Mouse (Mus musculus) CD8-positive naive resting alpha-beta T cell, adult 2 months (primary cell): ENCODE data around the gene Steap1.

Source experiments
- DNase-seq, 2 experiments: peaks; one replicate each; pipeline ENCODE4 v3.0.0; 2022; ENCODE audit warnings: low read depth in 2 of 2, low spot score in 2 of 2

Gene Steap1

DNA sequence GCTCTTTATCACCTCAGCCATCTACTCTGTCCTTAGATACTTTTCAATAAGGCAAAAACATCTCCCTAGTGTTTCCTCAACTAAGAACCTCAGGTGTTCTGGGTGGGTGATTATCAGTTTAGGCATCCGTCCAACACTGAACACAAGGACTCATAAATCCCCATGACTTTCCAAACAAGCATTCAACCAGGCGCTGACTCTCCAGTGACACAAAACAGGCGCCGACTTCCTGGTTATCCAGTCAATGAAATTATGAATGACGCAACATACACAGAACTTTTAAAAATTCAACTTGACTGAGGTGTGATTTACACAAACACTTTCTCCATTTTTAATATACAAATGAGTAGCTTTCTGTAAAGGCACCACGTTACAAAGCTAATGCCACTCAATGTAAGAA is 60.9 kb downstream of the Steap1 start:
- DNase-seq = no peak

DNA sequence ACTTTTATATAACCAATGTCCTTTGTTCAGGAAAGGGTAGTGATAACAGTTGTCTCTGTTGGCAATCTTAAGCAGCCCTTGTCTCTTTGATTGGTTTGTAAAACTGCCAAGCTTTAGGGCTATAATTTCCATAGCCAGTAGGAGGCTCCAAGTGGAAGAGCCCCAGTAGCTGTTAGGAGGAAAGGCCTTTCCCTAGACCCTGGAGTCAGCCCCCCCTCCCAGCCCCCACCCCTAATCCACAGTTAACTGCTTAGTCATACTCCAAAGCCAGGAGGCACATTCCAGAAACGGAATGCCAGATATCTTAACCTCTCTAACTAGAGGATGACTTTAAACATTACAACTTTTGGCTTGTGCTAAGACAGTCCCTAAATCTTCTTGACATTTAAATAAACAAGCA is 62.2 kb downstream of the Steap1 start:
- DNase-seq = no peak
